Mouse (Mus musculus) liver, postnatal 0 days (tissue): Measurements from ENCODE around the gene Mrpl35.

Source experiments
- CTCF ChIP-seq: sonication (generic); IDR thresholded peaks from 2 replicates; pipeline ENCODE4 v1.5.1; 2016; ENCODE audit warnings: antibody characterized with exemption, low read depth
- EP300 ChIP-seq: IDR thresholded peaks from 2 replicates; pipeline ENCODE4 v1.6.1; 2016; ENCODE audit warnings: antibody characterized with exemption, low read depth, mild to moderate bottlenecking

DNA sequence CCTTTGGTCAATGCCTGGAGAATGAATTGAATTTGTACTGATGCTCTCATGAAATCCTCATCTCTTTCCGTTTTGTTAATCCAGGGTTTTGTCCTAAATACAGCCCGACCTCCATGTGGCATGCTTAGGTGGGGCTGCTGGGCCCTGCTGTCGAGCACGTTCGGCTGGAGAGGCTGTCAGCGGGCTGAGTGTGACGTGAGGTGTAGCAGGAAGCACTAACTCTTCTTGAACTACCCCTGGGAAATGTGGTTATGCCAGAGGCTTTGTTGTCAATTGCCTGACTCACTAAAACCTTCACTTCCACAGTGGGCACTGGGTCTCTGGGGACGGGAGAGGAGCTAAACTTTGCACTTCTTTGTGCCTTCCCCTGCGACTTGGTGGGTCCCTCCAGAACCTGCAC lies 38.4 kb downstream of the Mrpl35 start:
- TF ChIP-seq CTCF (no peak), EP300 (no peak)
